Mouse (Mus musculus) E14TG2a.4 (cell line): ENCODE measurements around the gene Car9.

Experiments used
- CTCF ChIP-seq: conservative IDR thresholded peaks from 2 replicates; pipeline ENCODE4 v1.5.1; 2014; ENCODE audit warnings: low read length
- NANOG ChIP-seq: IDR thresholded peaks from 2 replicates; pipeline ENCODE4 v1.6.1; 2014; ENCODE audit warnings: borderline replicate concordance, low read length, mixed read lengths
- POU5F1 ChIP-seq: IDR thresholded peaks from 2 replicates; pipeline ENCODE4 v1.6.1; 2014; ENCODE audit warnings: low read length, borderline replicate concordance

DNA sequence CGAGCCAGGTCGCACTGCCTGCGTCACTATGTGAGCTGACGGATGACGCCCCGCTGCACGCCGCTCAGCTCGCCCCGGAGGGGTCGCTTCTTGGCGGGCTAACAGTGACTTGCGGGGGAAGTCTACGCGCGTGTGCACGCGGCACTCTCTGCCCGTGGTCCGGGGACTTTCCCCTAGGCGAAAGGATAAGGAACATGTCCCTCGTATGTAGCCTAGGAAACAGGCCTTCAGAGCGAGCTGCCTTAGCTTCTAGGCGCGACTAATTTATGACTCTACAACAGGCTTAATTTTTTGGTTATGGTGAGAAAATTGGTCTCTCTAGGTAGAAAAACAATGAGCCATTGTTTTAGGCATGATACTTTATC lies 14.0 kb upstream of the Car9 start, which contains the start of gene Ccdc107:
- TF ChIP-seq CTCF (no peak), POU5F1 (no peak), NANOG (no peak)
